Mouse (Mus musculus) embryonic facial prominence, embryonic 15.5 days (tissue): ENCODE measurements around the gene Syne2. TPM values are rescaled to one million over a fixed set of nuclear protein-coding genes. Genes with fewer than 3 reads are reported as not detected.

Experiments used
- ATAC-seq: fragments of 200-750 bp; cut with Nextera tagmentation; 2 replicates; pipeline ENCODE4 v1.8.0; 2017; ENCODE audit warnings: low read depth, moderate TSS enrichment; ENCODE audit not compliant: insufficient number of reproducible peaks, low FRiP score, low TSS enrichment
- H3K27ac ChIP-seq: fragments of 300-500 bp; sonication (generic); replicated peaks from 2 replicates; pipeline ENCODE4 v1.5.1; 2015; ENCODE audit warnings: mild to moderate bottlenecking, inconsistent platforms
- H3K27me3 ChIP-seq: fragments of 300-500 bp; sonication (generic); 2 replicates; pipeline ENCODE4 v1.6.1; 2015; ENCODE audit warnings: inconsistent platforms
- H3K36me3 ChIP-seq: fragments of 300-500 bp; sonication (generic); 2 replicates; pipeline ENCODE4 v1.6.1; 2015; ENCODE audit warnings: mild to moderate bottlenecking, inconsistent platforms
- H3K4me1 ChIP-seq: fragments of 300-500 bp; sonication (generic); 2 replicates; pipeline ENCODE4 v1.6.1; 2015; ENCODE audit warnings: inconsistent platforms
- H3K4me2 ChIP-seq: fragments of 300-500 bp; sonication (generic); replicated peaks from 2 replicates; pipeline ENCODE4 v1.6.1; 2015; ENCODE audit warnings: mild to moderate bottlenecking, inconsistent platforms
- H3K4me3 ChIP-seq: fragments of 300-500 bp; sonication (generic); replicated peaks from 2 replicates; pipeline ENCODE4 v1.5.1; 2015; ENCODE audit warnings: mild to moderate bottlenecking, inconsistent platforms
- H3K9ac ChIP-seq: fragments of 300-500 bp; sonication (generic); 2 replicates; pipeline ENCODE4 v1.6.1; 2015; ENCODE audit warnings: inconsistent platforms
- H3K9me3 ChIP-seq: fragments of 300-500 bp; sonication (generic); replicated peaks from 2 replicates; pipeline ENCODE4 v1.6.1; 2016; ENCODE audit warnings: inconsistent platforms
- whole genome bisulfite sequencing: fragments of 180-500 bp; shearing (Covaris S2); methylation state at CpG from one replicate; pipeline ENCODE4 v1.1.7; 2015; 5-methylcytosine and 5-hydroxymethylcytosine counted together
- polyA plus RNA-seq: library from polyadenylated mRNA; unstranded; fragments of >200 nt; fragmentation: Nextera tagmentation; extraction: Ambion mirVana; gene quantifications from 2 replicates; pipeline ENCODE4 v1.2.1, GENCODE M21; 2015

Syne2 gene
- polyA plus RNA-seq, 1 experiment from 2014 or later: 40.8 TPM

GRCm38 (mm10) chr12:76054653-76055052 is 236.7 kb downstream of the Syne2 start:
- H3K4me1 ChIP-seq: no peaks in the 10 kb centered on the region
- ATAC-seq: no peak
- WGBS: 78% methylated on average over 9 of the region's 9 CpGs
- no peak overlapping the region for H3K4me2 ChIP-seq
- H3K27ac ChIP-seq: no peak overlapping the region
- peaks cover 15% of the 10 kb centered on the region for H3K36me3 ChIP-seq
- H3K4me3 ChIP-seq: no peak overlapping the region
- no peaks in the 10 kb centered on the region for H3K9me3 ChIP-seq
- H3K9ac ChIP-seq: no peak overlapping the region
- no peaks in the 10 kb centered on the region for H3K27me3 ChIP-seq

- Histone ChIP-seq H3K27me3 (no peaks in the 10 kb centered on the region), H3K4me1 (no peaks in the 10 kb centered on the region), H3K4me3 (no peak overlapping the region), H3K9ac (no peak overlapping the region), H3K4me2 (no peak overlapping the region), H3K9me3 (no peaks in the 10 kb centered on the region), H3K27ac (no peak overlapping the region), H3K36me3 (peaks cover 23% of the 10 kb centered on the region; the same call in 1 of the 2 replicates)
- WGBS: 85% methylated on average over 4 of the region's 4 CpGs
- no peak for ATAC-seq
Measured at GRCm38 (mm10) chr12:76063001-76063400, 245.1 kb downstream of the Syne2 start.

GRCm38 (mm10) chr12:76070386-76070785 is 252.5 kb downstream of the Syne2 start:
- Histone ChIP-seq H3K27me3 (no peaks in the 10 kb centered on the region), H3K4me2 (no peak overlapping the region), H3K9ac (no peak overlapping the region), H3K27ac (no peak overlapping the region), H3K9me3 (no peaks in the 10 kb centered on the region), H3K4me3 (no peak overlapping the region), H3K4me1 (peaks cover 18% of the 10 kb centered on the region; the same call in 1 of the 2 replicates), H3K36me3 (peaks cover 17% of the 10 kb centered on the region; the same call in 1 of the 2 replicates)
- WGBS: 79% methylated on average over 5 of the region's 5 CpGs
- no peak for ATAC-seq

GRCm38 (mm10) chr12:76071935-76072849 is 254.3 kb downstream of the Syne2 start:
- 10% methylated on average over 19 of the region's 19 CpGs for WGBS
- H3K4me3 ChIP-seq: peak overlapping the region; percentile 35
- H3K4me1 ChIP-seq: peaks cover 18% of the 10 kb centered on the region; the same call in 1 of the 2 replicates
- no peak overlapping the region for H3K9ac ChIP-seq
- H3K27ac ChIP-seq: peak overlapping the region; percentile 82
- peak overlapping the region; percentile 41 for H3K4me2 ChIP-seq
- ATAC-seq: peak; percentile 34; the same call in 1 of the 2 replicates
- H3K9me3 ChIP-seq: no peaks in the 10 kb centered on the region
- H3K27me3 ChIP-seq: no peaks in the 10 kb centered on the region
- peaks cover 17% of the 10 kb centered on the region for H3K36me3 ChIP-seq

- Histone ChIP-seq H3K27me3 (no peaks in the 10 kb centered on the region), H3K36me3 (peaks cover 17% of the 10 kb centered on the region), H3K27ac (0 out of 2 replicates have a peak overlapping the region, but pooled peaks have one; percentile 48), H3K4me1 (peaks cover 18% of the 10 kb centered on the region; the same call in 1 of the 2 replicates), H3K9ac (no peak overlapping the region), H3K9me3 (no peaks in the 10 kb centered on the region), H3K4me3 (peak overlapping the region; percentile 24), H3K4me2 (peak overlapping the region; percentile 30)
- WGBS: 14% methylated on average over 13 of the region's 13 CpGs
- ATAC-seq: no peak
Measured at GRCm38 (mm10) chr12:76073066-76073826, 255.3 kb downstream of the Syne2 start.

GRCm38 (mm10) chr12:76073981-76074380 is 256.0 kb downstream of the Syne2 start:
- H3K27me3 ChIP-seq: no peaks in the 10 kb centered on the region
- H3K4me2 ChIP-seq: peak overlapping the region; percentile 21
- peaks cover 18% of the 10 kb centered on the region; the same call in 1 of the 2 replicates for H3K4me1 ChIP-seq
- no peak overlapping the region for H3K9ac ChIP-seq
- peaks cover 17% of the 10 kb centered on the region for H3K36me3 ChIP-seq
- no peak overlapping the region for H3K27ac ChIP-seq
- peak overlapping the region; percentile 4; the same call in 1 of the 2 replicates for H3K4me3 ChIP-seq
- no peaks in the 10 kb centered on the region for H3K9me3 ChIP-seq
- WGBS: 44% methylated on average over 7 of the region's 7 CpGs
- ATAC-seq: no peak

GRCm38 (mm10) chr12:76080876-76081556 is 263.1 kb downstream of the Syne2 start:
- Histone ChIP-seq H3K9me3 (no peaks in the 10 kb centered on the region), H3K27me3 (no peaks in the 10 kb centered on the region), H3K27ac (no peak overlapping the region), H3K36me3 (peaks cover 11% of the 10 kb centered on the region; the same call in 1 of the 2 replicates), H3K9ac (no peak overlapping the region), H3K4me1 (peaks cover 20% of the 10 kb centered on the region), H3K4me3 (peak overlapping the region; percentile 27), H3K4me2 (peak overlapping the region; percentile 51)
- WGBS: 37% methylated on average over 14 of the region's 14 CpGs
- ATAC-seq: no peak

GRCm38 (mm10) chr12:76081557-76082211 is 263.8 kb downstream of the Syne2 start:
- 11% methylated on average over 22 of the region's 22 CpGs for WGBS
- Histone ChIP-seq H3K27ac (no peak overlapping the region), H3K36me3 (peaks cover 9% of the 10 kb centered on the region; the same call in 1 of the 2 replicates), H3K27me3 (no peaks in the 10 kb centered on the region), H3K9me3 (no peaks in the 10 kb centered on the region), H3K4me2 (peak overlapping the region; percentile 51), H3K9ac (no peak overlapping the region), H3K4me3 (peak overlapping the region; percentile 27), H3K4me1 (peaks cover 20% of the 10 kb centered on the region)
- peak; percentile 73 for ATAC-seq

GRCm38 (mm10) chr12:76085066-76085465 is 267.1 kb downstream of the Syne2 start:
- Histone ChIP-seq H3K27ac (no peak overlapping the region), H3K4me2 (no peak overlapping the region), H3K4me1 (peaks cover 20% of the 10 kb centered on the region), H3K27me3 (no peaks in the 10 kb centered on the region), H3K4me3 (no peak overlapping the region), H3K36me3 (peaks cover 4% of the 10 kb centered on the region; the same call in 1 of the 2 replicates), H3K9ac (no peak overlapping the region), H3K9me3 (no peaks in the 10 kb centered on the region)
- 51% methylated on average over 9 of the region's 9 CpGs for WGBS
- no peak for ATAC-seq
